Mouse (Mus musculus): ENCODE results near the gene Zpr1. TPM values are rescaled to one million over a fixed set of nuclear protein-coding genes. Genes with fewer than 3 reads are reported as not detected.
"Not testable (repeated sequence)": the region's sequence is repeated elsewhere in the genome, so short reads cannot be mapped to it uniquely, and the experiment has no call there.

Zpr1 gene
- polyA plus RNA-seq, 2 experiments, result 16.4 to 28.1 TPM

GRCm38 (mm10) chr9:46316388-46316787 is 43.5 kb downstream of the Zpr1 start:
- H3K4me2 ChIP-seq (ENCODE audit: low read depth), result no peak overlapping the region
- H3K9ac ChIP-seq (replicated peaks), result no peak overlapping the region
- H3K4me1 ChIP-seq (replicated peaks; ENCODE audit: control insufficient read depth in 2 of 2, insufficient read depth in 2 of 2, low read length in 1 of 2), result no peaks in the 10 kb centered on the region
- H3K36me3 ChIP-seq (replicated peaks; ENCODE audit: control insufficient read depth, insufficient read depth, low read depth), result no peaks in the 10 kb centered on the region
- H3K27ac ChIP-seq, result no peak overlapping the region
- H3K4me3 ChIP-seq (ENCODE audit: insufficient read depth in 1 of 2, low read depth in 2 of 2, low read length in 2 of 2), result no peak overlapping the region
- no peak for DNase-seq (ENCODE audit: low read depth in 3 of 3, low spot score in 3 of 3)
- H3K27me3 ChIP-seq (ENCODE audit: control insufficient read depth, insufficient read depth, low read length), result no peaks in the 10 kb centered on the region
- TF ChIP-seq CTCF (IDR thresholded peaks at IDR 0.05; ENCODE audit: low read depth), result no peak
- TF ChIP-seq EP300 (IDR thresholded peaks at IDR 0.05; ENCODE audit: low read depth), result no peak
- H3K9me3 ChIP-seq (ENCODE audit: control insufficient read depth, low read length), result no peaks in the 10 kb centered on the region
- 45% methylated on average over 5 of the region's 5 CpGs for WGBS (ENCODE audit: insufficient replicate concordance)
- ATAC-seq (ENCODE audit: insufficient read depth), result no peak

GRCm38 (mm10) chr9:46316909-46317308 is 44.0 kb downstream of the Zpr1 start:
- H3K27me3 ChIP-seq (ENCODE audit: control insufficient read depth, insufficient read depth, low read length), result no peaks in the 10 kb centered on the region
- no peaks in the 10 kb centered on the region for H3K4me1 ChIP-seq (replicated peaks; ENCODE audit: control insufficient read depth in 2 of 2, insufficient read depth in 2 of 2, low read length in 1 of 2)
- 48% methylated on average over 8 of the region's 8 CpGs for WGBS (ENCODE audit: insufficient replicate concordance)
- no peak overlapping the region for H3K4me2 ChIP-seq (ENCODE audit: low read depth)
- TF ChIP-seq EP300 (IDR thresholded peaks at IDR 0.05; ENCODE audit: low read depth), result no peak
- TF ChIP-seq CTCF (IDR thresholded peaks at IDR 0.05; ENCODE audit: low read depth), result no peak
- no peak overlapping the region for H3K27ac ChIP-seq
- DNase-seq (ENCODE audit: low read depth in 3 of 3, low spot score in 3 of 3) (no peak), ATAC-seq (ENCODE audit: insufficient read depth) (no peak)
- no peaks in the 10 kb centered on the region for H3K9me3 ChIP-seq (ENCODE audit: control insufficient read depth, low read length)
- H3K36me3 ChIP-seq (replicated peaks; ENCODE audit: control insufficient read depth, insufficient read depth, low read depth), result no peaks in the 10 kb centered on the region
- no peak overlapping the region for H3K9ac ChIP-seq (replicated peaks)
- no peak overlapping the region for H3K4me3 ChIP-seq (ENCODE audit: insufficient read depth in 1 of 2, low read depth in 2 of 2, low read length in 2 of 2)

GRCm38 (mm10) chr9:46317957-46318356 is 45.1 kb downstream of the Zpr1 start:
- Histone ChIP-seq H3K4me2 (ENCODE audit: low read depth) (no peak overlapping the region), H3K36me3 (replicated peaks; ENCODE audit: control insufficient read depth, insufficient read depth, low read depth) (no peaks in the 10 kb centered on the region), H3K27ac (no peak overlapping the region), H3K4me1 (replicated peaks; ENCODE audit: control insufficient read depth in 2 of 2, insufficient read depth in 2 of 2, low read length in 1 of 2) (no peaks in the 10 kb centered on the region), H3K27me3 (ENCODE audit: control insufficient read depth, insufficient read depth, low read length) (no peaks in the 10 kb centered on the region), H3K4me3 (ENCODE audit: insufficient read depth in 1 of 2, low read depth in 2 of 2, low read length in 2 of 2) (no peak overlapping the region), H3K9me3 (ENCODE audit: control insufficient read depth, low read length) (no peaks in the 10 kb centered on the region), H3K9ac (replicated peaks) (no peak overlapping the region)
- TF ChIP-seq CTCF (IDR thresholded peaks at IDR 0.05; ENCODE audit: low read depth) (peak; percentile 49), EP300 (IDR thresholded peaks at IDR 0.05; ENCODE audit: low read depth) (no peak)
- ATAC-seq (ENCODE audit: insufficient read depth) (no peak), DNase-seq (ENCODE audit: low read depth in 3 of 3, low spot score in 3 of 3) (no peak)
- 59% methylated on average over 3 of the region's 3 CpGs for WGBS (ENCODE audit: insufficient replicate concordance)

- not testable (repeated sequence) for ATAC-seq (ENCODE audit: insufficient read depth); H3K9ac ChIP-seq (replicated peaks); H3K9me3 ChIP-seq (ENCODE audit: control insufficient read depth, low read length); DNase-seq (ENCODE audit: low read depth in 3 of 3, low spot score in 3 of 3); H3K27ac ChIP-seq; H3K27me3 ChIP-seq (ENCODE audit: control insufficient read depth, insufficient read depth, low read length); H3K4me2 ChIP-seq (ENCODE audit: low read depth); H3K4me1 ChIP-seq (replicated peaks; ENCODE audit: control insufficient read depth in 2 of 2, insufficient read depth in 2 of 2, low read length in 1 of 2); H3K4me3 ChIP-seq (ENCODE audit: insufficient read depth in 1 of 2, low read depth in 2 of 2, low read length in 2 of 2); H3K36me3 ChIP-seq (replicated peaks; ENCODE audit: control insufficient read depth, insufficient read depth, low read depth)
- WGBS (ENCODE audit: insufficient replicate concordance), result 55% methylated on average over 6 of the region's 6 CpGs
Observed at GRCm38 (mm10) chr9:46319886-46320285, 47.0 kb downstream of the Zpr1 start, which contains the start of gene 4931429L15Rik. Gene 4931429L15Rik, minus strand, starts transcription at chr9:46319986.

GRCm38 (mm10) chr9:46320461-46320860 is 47.6 kb downstream of the Zpr1 start:
- TF ChIP-seq CTCF (IDR thresholded peaks at IDR 0.05; ENCODE audit: low read depth) (no peak), EP300 (IDR thresholded peaks at IDR 0.05; ENCODE audit: low read depth) (no peak)
- Histone ChIP-seq H3K4me1 (replicated peaks; ENCODE audit: control insufficient read depth in 2 of 2, insufficient read depth in 2 of 2, low read length in 1 of 2) (no peaks in the 10 kb centered on the region), H3K27me3 (ENCODE audit: control insufficient read depth, insufficient read depth, low read length) (no peaks in the 10 kb centered on the region), H3K9ac (replicated peaks) (no peak overlapping the region), H3K4me2 (ENCODE audit: low read depth) (no peak overlapping the region), H3K36me3 (replicated peaks; ENCODE audit: control insufficient read depth, insufficient read depth, low read depth) (no peaks in the 10 kb centered on the region), H3K27ac (no peak overlapping the region), H3K4me3 (ENCODE audit: insufficient read depth in 1 of 2, low read depth in 2 of 2, low read length in 2 of 2) (no peak overlapping the region), H3K9me3 (ENCODE audit: control insufficient read depth, low read length) (no peaks in the 10 kb centered on the region)
- ATAC-seq (ENCODE audit: insufficient read depth), result no peak
- DNase-seq (ENCODE audit: low read depth in 3 of 3, low spot score in 3 of 3), result no peak
- WGBS (ENCODE audit: insufficient replicate concordance), result 33% methylated on average over 2 of the region's 2 CpGs
